Mouse (Mus musculus) MEL (cell line): Measurements from ENCODE around the gene Brca2. TPM values are rescaled to one million over a fixed set of nuclear protein-coding genes. Genes with fewer than 3 reads are reported as not detected.

Experiments
- DNase-seq: peaks from one replicate; pipeline ENCODE4 v3.0.0; 2011; ENCODE audit warnings: low read depth, low spot score
- H3K27ac ChIP-seq: 2 replicates; pipeline ENCODE4 v1.5.1; 2012; ENCODE audit warnings: low read depth, mild to moderate bottlenecking, control low read depth, low read length, moderate library complexity; ENCODE audit not compliant: control insufficient read depth
- H3K27me3 ChIP-seq, 2 experiments: fragments of 150-350 bp in 1 of 2; sonication (generic) in 1 of 2; 2 replicates each; pipeline ENCODE4 v1.6.1; 2012; ENCODE audit warnings: low read length in 2 of 2, mild to moderate bottlenecking in 2 of 2, improper control_type of control experiment in 1 of 2, moderate library complexity in 1 of 2; ENCODE audit not compliant: insufficient read depth in 2 of 2, control insufficient read depth in 1 of 2
- H3K36me3 ChIP-seq, 2 experiments: 2 replicates each; pipeline ENCODE4 v1.6.1; 2012 to 2014; ENCODE audit warnings: low read length in 2 of 2, improper control_type of control experiment in 1 of 2, inconsistent platforms in 1 of 2, mild to moderate bottlenecking in 1 of 2; ENCODE audit not compliant: insufficient read depth in 2 of 2, control insufficient read depth in 1 of 2
- H3K4me1 ChIP-seq, 2 experiments: fragments of 150-350 bp in 1 of 2; sonication (generic) in 1 of 2; 2 replicates each; pipeline ENCODE4 v1.6.1; 2012; ENCODE audit warnings: low read length in 2 of 2, improper control_type of control experiment in 1 of 2, mild to moderate bottlenecking in 1 of 2; ENCODE audit not compliant: insufficient read depth in 2 of 2, control insufficient read depth in 1 of 2
- H3K4me3 ChIP-seq, 2 experiments: fragments of 150-350 bp in 1 of 2; sonication (generic) in 1 of 2; 2 replicates each; pipeline ENCODE4 v1.5.1; 2012; ENCODE audit warnings: low read depth in 2 of 2, low read length in 2 of 2, mild to moderate bottlenecking in 2 of 2, moderate library complexity in 2 of 2, control low read depth in 1 of 2, improper control_type of control experiment in 1 of 2; ENCODE audit not compliant: control insufficient read depth in 1 of 2, insufficient read depth in 1 of 2
- H3K79me2 ChIP-seq: 2 replicates; pipeline ENCODE4 v1.6.1; 2012; ENCODE audit warnings: mild to moderate bottlenecking, low read length, moderate library complexity; ENCODE audit not compliant: control insufficient read depth, poor library complexity, insufficient read depth
- H3K9ac ChIP-seq: 2 replicates; pipeline ENCODE4 v1.6.1; 2012; ENCODE audit warnings: low read depth, mild to moderate bottlenecking, control low read depth, low read length, moderate library complexity; ENCODE audit not compliant: control insufficient read depth, poor library complexity, severe bottlenecking
- H3K9me3 ChIP-seq: fragments of 150-350 bp; sonication (generic); replicated peaks from 2 replicates; pipeline ENCODE4 v1.6.1; 2012; ENCODE audit warnings: mild to moderate bottlenecking, low read length, improper control_type of control experiment, moderate library complexity; ENCODE audit not compliant: insufficient read depth
- BHLHE40 ChIP-seq: IDR thresholded peaks from 2 replicates; pipeline ENCODE4 v1.6.1; 2012; ENCODE audit warnings: low read depth, mild to moderate bottlenecking, inconsistent platforms, low read length, improper control_type of control experiment, borderline replicate concordance
- CHD2 ChIP-seq: IDR thresholded peaks from 2 replicates; pipeline ENCODE4 v1.6.1; 2011; ENCODE audit warnings: low read length, improper control_type of control experiment
- CTCF ChIP-seq, 3 experiments: IDR thresholded peaks in 2 of 3; conservative IDR thresholded peaks in 1 of 3; 2 replicates each; pipeline ENCODE4 v1.5.1; 2011 to 2012; ENCODE audit warnings: low read length in 3 of 3, low read depth in 2 of 3, mild to moderate bottlenecking in 2 of 3, improper control_type of control experiment in 1 of 3, inconsistent platforms in 1 of 3, mixed read lengths in 1 of 3, moderate library complexity in 1 of 3; ENCODE audit not compliant: control insufficient read depth in 1 of 3, insufficient read depth in 1 of 3, poor library complexity in 1 of 3, severe bottlenecking in 1 of 3
- E2F4 ChIP-seq: IDR thresholded peaks from 2 replicates; pipeline ENCODE4 v1.6.1; 2011; ENCODE audit warnings: low read depth, low read length, improper control_type of control experiment, borderline replicate concordance
- EP300 ChIP-seq, 2 experiments: IDR thresholded peaks; 2 replicates each; pipeline ENCODE4 v1.6.1; 2011; ENCODE audit warnings: improper control_type of control experiment in 2 of 2, low read length in 2 of 2, low read depth in 1 of 2, mild to moderate bottlenecking in 1 of 2
- GABPA ChIP-seq: IDR thresholded peaks from 2 replicates; pipeline ENCODE4 v1.6.1; 2012; ENCODE audit warnings: low read depth, mild to moderate bottlenecking, inconsistent platforms, low read length, improper control_type of control experiment, moderate library complexity
- GATA1 ChIP-seq: IDR thresholded peaks from 2 replicates; pipeline ENCODE4 v1.6.1; 2011; ENCODE audit warnings: low read depth, low read length, improper control_type of control experiment
- HCFC1 ChIP-seq: IDR thresholded peaks from 2 replicates; pipeline ENCODE4 v1.6.1; 2012; ENCODE audit warnings: low read depth, mild to moderate bottlenecking, inconsistent platforms, low read length, improper control_type of control experiment, moderate library complexity
- KAT2A ChIP-seq: conservative IDR thresholded peaks from 2 replicates; pipeline ENCODE4 v1.6.1; 2012; ENCODE audit warnings: low read depth, low read length, improper control_type of control experiment, inconsistent platforms
- MAFK ChIP-seq: IDR thresholded peaks from 2 replicates; pipeline ENCODE4 v1.6.1; 2011; ENCODE audit warnings: low read depth, mild to moderate bottlenecking, low read length, improper control_type of control experiment, borderline replicate concordance
- MAX ChIP-seq: IDR thresholded peaks from 2 replicates; pipeline ENCODE4 v1.6.1; 2011; ENCODE audit warnings: low read length, improper control_type of control experiment
- MAZ ChIP-seq: IDR thresholded peaks from 2 replicates; pipeline ENCODE4 v1.6.1; 2012; ENCODE audit warnings: low read depth, mild to moderate bottlenecking, inconsistent platforms, low read length, improper control_type of control experiment
- MEF2A ChIP-seq: IDR thresholded peaks from 2 replicates; pipeline ENCODE4 v1.6.1; 2014; ENCODE audit warnings: low read depth, mild to moderate bottlenecking, inconsistent platforms, low read length, improper control_type of control experiment; ENCODE audit not compliant: poor library complexity, insufficient replicate concordance, severe bottlenecking; ENCODE audit errors: extremely low read depth
- MXI1 ChIP-seq: IDR thresholded peaks from 2 replicates; pipeline ENCODE4 v1.6.1; 2011; ENCODE audit warnings: mild to moderate bottlenecking, low read depth, low read length, improper control_type of control experiment
- NELFE ChIP-seq: IDR thresholded peaks from 2 replicates; pipeline ENCODE4 v1.6.1; 2011; ENCODE audit warnings: low read depth, low read length, improper control_type of control experiment
- POLR2A ChIP-seq, 2 experiments: IDR thresholded peaks; 2 replicates each; pipeline ENCODE4 v1.6.1; 2011 to 2012; ENCODE audit warnings: low read length in 2 of 2, mild to moderate bottlenecking in 2 of 2, control low read depth in 1 of 2, improper control_type of control experiment in 1 of 2, low read depth in 1 of 2, moderate library complexity in 1 of 2; ENCODE audit not compliant: control insufficient read depth in 1 of 2, insufficient read depth in 1 of 2, poor library complexity in 1 of 2
- POLR2AphosphoS2 ChIP-seq: IDR thresholded peaks from 2 replicates; pipeline ENCODE4 v1.6.1; 2011; ENCODE audit warnings: low read length, improper control_type of control experiment
- POLR2AphosphoS5 ChIP-seq: IDR thresholded peaks from 2 replicates; pipeline ENCODE4 v1.6.1; 2012; ENCODE audit warnings: low read depth, borderline replicate concordance, mild to moderate bottlenecking, inconsistent platforms, low read length, moderate library complexity, mixed read lengths
- RAD21 ChIP-seq: IDR thresholded peaks from 2 replicates; pipeline ENCODE4 v1.6.1; 2011; ENCODE audit warnings: mild to moderate bottlenecking, low read depth, low read length, improper control_type of control experiment
- RCOR1 ChIP-seq: IDR thresholded peaks from 2 replicates; pipeline ENCODE4 v1.6.1; 2012; ENCODE audit warnings: low read depth, mild to moderate bottlenecking, inconsistent platforms, low read length, improper control_type of control experiment
- SMC3 ChIP-seq: IDR thresholded peaks from 2 replicates; pipeline ENCODE4 v1.6.1; 2011; ENCODE audit warnings: low read depth, low read length, improper control_type of control experiment
- TBP ChIP-seq: IDR thresholded peaks from 2 replicates; pipeline ENCODE4 v1.8.0; 2011; ENCODE audit warnings: low read depth, low read length, improper control_type of control experiment
- TCF12 ChIP-seq: IDR thresholded peaks from 2 replicates; pipeline ENCODE4 v1.6.1; 2014; ENCODE audit warnings: low read depth, mild to moderate bottlenecking, inconsistent platforms, low read length, improper control_type of control experiment, moderate library complexity
- UBTF ChIP-seq: IDR thresholded peaks from 2 replicates; pipeline ENCODE4 v1.6.1; 2012; ENCODE audit warnings: low read depth, mild to moderate bottlenecking, inconsistent platforms, low read length, improper control_type of control experiment, moderate library complexity, borderline replicate concordance; ENCODE audit not compliant: insufficient read depth
- USF1 ChIP-seq: IDR thresholded peaks from 2 replicates; pipeline ENCODE4 v1.6.1; 2014; ENCODE audit warnings: low read depth, mild to moderate bottlenecking, inconsistent platforms, low read length, improper control_type of control experiment, moderate library complexity
- USF2 ChIP-seq, 2 experiments: IDR thresholded peaks; 2 replicates each; pipeline ENCODE4 v1.6.1; 2011 to 2012; ENCODE audit warnings: improper control_type of control experiment in 2 of 2, low read length in 2 of 2, borderline replicate concordance in 1 of 2, inconsistent platforms in 1 of 2, low read depth in 1 of 2, mild to moderate bottlenecking in 1 of 2; ENCODE audit not compliant: insufficient read depth in 1 of 2
- ZC3H11A ChIP-seq: IDR thresholded peaks from 2 replicates; pipeline ENCODE4 v1.6.1; 2012; ENCODE audit warnings: low read depth, mild to moderate bottlenecking, inconsistent platforms, low read length, improper control_type of control experiment
- ZMIZ1 ChIP-seq: IDR thresholded peaks from 2 replicates; pipeline ENCODE4 v1.6.1; 2012; ENCODE audit warnings: low read depth, mild to moderate bottlenecking, inconsistent platforms, low read length, improper control_type of control experiment, moderate library complexity
- ZNF384 ChIP-seq: IDR thresholded peaks from 2 replicates; pipeline ENCODE4 v1.6.1; 2012; ENCODE audit warnings: low read depth, mild to moderate bottlenecking, inconsistent platforms, low read length, improper control_type of control experiment
- polyA plus RNA-seq, 2 experiments: library from polyadenylated mRNA; stranded (reverse) in 1 of 2; unstranded in 1 of 2; fragments of >175 nt in 1 of 2; fragments of >200 nt in 1 of 2; gene quantifications; 2 replicates each; pipeline versions ENCODE4 v1.2.1 to v1.2.4; 2012; ENCODE audit warnings: low replicate concordance in 2 of 2, low read depth in 1 of 2; ENCODE audit not compliant: insufficient read length in 2 of 2, insufficient read depth in 1 of 2, missing spikeins in 1 of 2
- total RNA-seq: library from RNA; depleted of rRNA; stranded (reverse); fragments of 300-350 nt; gene quantifications from 2 replicates; pipeline ENCODE4 v1.2.3, GENCODE M21; 2012

The Brca2 gene
- total and polyA plus RNA-seq, 3 experiments = 29.8 to 239 (median 53.4) TPM

GRCm38 (mm10) chr5:150510451-150511225 is 11.8 kb upstream of the Brca2 start:
- TF ChIP-seq CTCF (IDR thresholded peaks at IDR 0.05 in 2 of 3, conservative IDR thresholded peaks at IDR 0.05 in 1 of 3; ENCODE audit: control insufficient read depth in 1 of 3, insufficient read depth in 1 of 3, low read depth in 2 of 3, low read length in 3 of 3, poor library complexity in 1 of 3, severe bottlenecking in 1 of 3) (no peak), UBTF (no peak), TBP (no peak), GATA1 (peak; percentile 53; the same call in 1 of the 2 replicates), TCF12 (no peak), ZNF384 (peak; percentile 94), MAZ (0 out of 2 replicates have a peak, but pooled peaks have one; percentile 41)
- H3K9me3 ChIP-seq = no peaks in the 10 kb centered on the region
- H3K27me3 ChIP-seq = peaks cover 2% of the 10 kb centered on the region in 2 experiments; a peak in 3 of 4 replicates
- peaks cover 0 to 5% of the 10 kb centered on the region in 2 experiments; a peak in 1 of 4 replicates for H3K36me3 ChIP-seq
- no peak overlapping the region for H3K27ac ChIP-seq
- no peak overlapping the region for H3K9ac ChIP-seq
- no peak overlapping the region for H3K4me3 ChIP-seq
- H3K79me2 ChIP-seq = no peaks in the 10 kb centered on the region
- peak; percentile 48 for DNase-seq
- peaks cover 0 to 2% of the 10 kb centered on the region in 2 experiments; a peak in 1 of 4 replicates for H3K4me1 ChIP-seq

GRCm38 (mm10) chr5:150513264-150513663 is 9.2 kb upstream of the Brca2 start:
- no peaks in the 10 kb centered on the region for H3K27me3 ChIP-seq
- H3K4me1 ChIP-seq = peaks cover 0 to 2% of the 10 kb centered on the region in 2 experiments; a peak in 1 of 4 replicates
- no peak overlapping the region for H3K9ac ChIP-seq
- TF ChIP-seq RAD21 (peak; percentile 26), MAFK (no peak), RCOR1 (no peak), ZC3H11A (no peak), GABPA (no peak), USF2 (IDR thresholded peaks at IDR 0.05; ENCODE audit: borderline replicate concordance in 1 of 2, insufficient read depth in 1 of 2, low read depth in 1 of 2, low read length in 2 of 2) (no peak), SMC3 (peak; percentile 18; the same call in 1 of the 2 replicates), MXI1 (no peak), POLR2AphosphoS2 (no peak), KAT2A (no peak), NELFE (no peak), CHD2 (no peak), CTCF (IDR thresholded peaks at IDR 0.05 in 2 of 3, conservative IDR thresholded peaks at IDR 0.05 in 1 of 3; ENCODE audit: control insufficient read depth in 1 of 3, insufficient read depth in 1 of 3, low read depth in 2 of 3, low read length in 3 of 3, poor library complexity in 1 of 3, severe bottlenecking in 1 of 3) (peak; percentile 48 to 50 (median 48)), E2F4 (no peak), ZMIZ1 (no peak), POLR2A (IDR thresholded peaks at IDR 0.05; ENCODE audit: control insufficient read depth in 1 of 2, insufficient read depth in 1 of 2, low read depth in 1 of 2, low read length in 2 of 2, poor library complexity in 1 of 2) (no peak), MAZ (no peak), HCFC1 (no peak), EP300 (IDR thresholded peaks at IDR 0.05; ENCODE audit: low read depth in 1 of 2, low read length in 2 of 2) (no peak), USF1 (no peak), MAX (no peak), POLR2AphosphoS5 (no peak), MEF2A (no peak), BHLHE40 (no peak)
- peak; percentile 27 for DNase-seq
- H3K9me3 ChIP-seq = no peaks in the 10 kb centered on the region
- H3K27ac ChIP-seq = no peak overlapping the region
- peaks cover 0 to 5% of the 10 kb centered on the region in 2 experiments; a peak in 1 of 4 replicates for H3K36me3 ChIP-seq
- no peak overlapping the region for H3K4me3 ChIP-seq
- H3K79me2 ChIP-seq = no peaks in the 10 kb centered on the region
